Mouse (Mus musculus): ENCODE measurements around the gene Ces4a.
"Not testable (repeated sequence)": the region's sequence is repeated elsewhere in the genome, so short reads cannot be mapped to it uniquely, and the experiment has no call there.

Gene Ces4a

DNA sequence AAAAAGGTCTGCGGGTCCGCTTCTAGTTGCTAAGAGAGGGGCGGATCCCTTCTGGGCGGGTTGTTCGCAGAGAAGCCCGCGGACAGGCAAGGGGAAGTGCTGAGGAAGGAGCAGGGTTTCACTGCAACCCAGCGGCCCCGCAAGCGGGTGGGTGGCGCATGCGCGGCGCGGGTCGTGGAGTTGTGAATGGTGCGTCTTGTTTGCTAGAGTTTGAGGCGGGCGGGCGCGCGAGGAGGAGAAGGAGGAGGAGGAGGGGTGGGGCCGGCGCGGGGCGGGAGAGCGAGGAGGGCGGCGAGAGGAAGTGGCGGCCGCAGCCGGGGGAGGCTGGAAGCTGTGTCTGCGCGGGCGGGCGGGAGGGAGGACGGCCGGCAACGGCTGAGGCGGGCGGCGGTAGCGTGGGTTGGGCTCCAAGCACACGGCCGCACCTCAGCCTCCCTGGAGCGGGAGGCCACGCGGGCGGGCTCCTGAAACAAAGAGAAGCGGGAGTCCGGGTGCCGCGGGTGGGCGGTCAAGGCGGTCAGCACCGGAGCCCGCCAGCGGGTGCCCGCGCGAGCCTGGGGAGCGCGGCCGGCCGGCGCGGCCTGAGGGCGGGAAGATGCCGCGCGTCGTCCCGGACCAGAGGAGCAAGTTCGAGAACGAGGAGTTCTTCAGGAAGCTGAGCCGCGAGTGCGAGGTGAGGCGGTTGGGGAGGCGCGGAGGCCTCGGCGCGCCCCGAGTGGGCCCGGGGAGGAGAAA is 38.9 kb downstream of the Ces4a start, which contains the start of gene Cbfb:
Cbfb (plus strand) TSS at position 294 of the 735 bp plus-strand sequence.
- peak; percentile 91 for DNase-seq

DNA sequence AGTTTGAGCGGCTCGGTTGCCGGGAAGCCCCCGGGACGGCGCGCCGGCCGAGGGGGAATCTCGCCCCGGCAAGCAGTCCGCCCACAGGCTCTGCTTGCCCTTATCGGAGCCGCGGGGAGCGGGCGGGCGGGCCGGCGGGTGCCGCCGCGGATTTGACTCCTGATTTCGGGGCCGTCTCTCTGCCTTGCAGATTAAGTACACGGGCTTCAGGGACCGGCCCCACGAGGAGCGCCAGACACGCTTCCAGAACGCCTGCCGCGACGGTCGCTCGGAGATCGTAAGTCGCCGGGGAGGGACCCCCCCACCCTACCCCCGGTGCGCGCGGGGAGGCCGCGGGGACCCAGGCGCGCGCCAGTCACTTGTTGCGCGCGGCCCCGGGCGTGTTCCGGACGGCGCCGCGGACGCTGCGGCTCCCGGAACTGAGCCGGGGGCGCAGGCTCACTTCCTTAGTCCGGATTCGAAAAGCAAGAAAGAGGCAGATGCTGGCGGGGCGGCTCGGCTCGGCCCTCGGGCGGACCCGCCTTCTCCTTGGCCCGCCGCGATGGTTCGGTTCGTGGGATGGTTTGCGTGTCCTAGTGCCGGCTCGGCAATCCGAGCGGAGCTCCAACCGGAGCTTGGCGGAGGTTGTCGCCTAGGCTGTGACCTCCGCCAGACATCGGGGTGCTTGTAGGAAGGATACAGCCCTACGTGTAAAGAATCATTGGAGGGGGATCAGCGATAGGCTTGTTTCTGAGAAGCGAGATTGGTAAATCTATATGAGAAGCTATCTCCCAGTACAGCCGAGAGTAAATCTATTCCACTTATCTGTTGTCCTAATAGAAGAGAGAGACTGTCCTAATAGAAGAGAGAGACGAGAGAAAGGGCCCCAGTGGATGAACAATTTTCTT is 39.8 kb downstream of the Ces4a start:
- peak; percentile 51 for DNase-seq

DNA sequence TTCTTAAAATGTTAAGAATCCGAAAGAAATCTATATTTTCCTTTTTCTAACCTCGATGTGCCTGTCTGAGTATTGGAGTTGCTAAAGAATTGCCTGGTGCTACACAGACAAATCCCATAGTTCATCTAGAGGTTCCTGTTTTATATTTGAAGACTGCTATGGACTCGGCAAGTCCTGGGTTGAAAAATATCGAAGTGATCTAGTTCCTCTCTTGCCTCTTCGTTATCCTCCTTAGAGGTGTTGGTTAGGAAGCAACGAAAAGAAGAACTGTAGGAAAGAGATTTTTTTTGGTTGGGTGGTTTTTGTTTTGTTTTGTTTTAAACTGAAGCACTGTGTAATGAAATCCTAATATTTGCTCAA is 40.4 kb downstream of the Ces4a start:
- DNase-seq, result no peak

DNA sequence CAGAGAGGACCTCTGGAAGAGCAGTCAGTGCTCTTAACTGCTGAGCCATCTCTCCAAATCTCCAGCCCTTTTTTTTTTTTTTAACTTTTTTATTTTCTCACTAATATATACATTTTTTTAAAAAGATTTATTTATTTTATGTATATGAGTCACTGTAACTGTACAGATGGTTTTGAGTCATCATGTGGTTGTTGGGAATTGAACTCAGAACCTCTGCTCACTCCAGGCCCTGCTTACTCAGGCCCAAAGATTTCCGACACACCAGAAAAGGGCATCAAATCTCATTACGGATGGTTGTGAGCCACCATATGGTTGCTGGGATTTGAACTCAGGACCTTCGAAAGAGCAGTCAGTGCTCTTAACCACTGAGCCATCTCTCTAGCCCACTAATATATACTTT is 43.7 kb downstream of the Ces4a start:
- DNase-seq, result not testable (repeated sequence)

DNA sequence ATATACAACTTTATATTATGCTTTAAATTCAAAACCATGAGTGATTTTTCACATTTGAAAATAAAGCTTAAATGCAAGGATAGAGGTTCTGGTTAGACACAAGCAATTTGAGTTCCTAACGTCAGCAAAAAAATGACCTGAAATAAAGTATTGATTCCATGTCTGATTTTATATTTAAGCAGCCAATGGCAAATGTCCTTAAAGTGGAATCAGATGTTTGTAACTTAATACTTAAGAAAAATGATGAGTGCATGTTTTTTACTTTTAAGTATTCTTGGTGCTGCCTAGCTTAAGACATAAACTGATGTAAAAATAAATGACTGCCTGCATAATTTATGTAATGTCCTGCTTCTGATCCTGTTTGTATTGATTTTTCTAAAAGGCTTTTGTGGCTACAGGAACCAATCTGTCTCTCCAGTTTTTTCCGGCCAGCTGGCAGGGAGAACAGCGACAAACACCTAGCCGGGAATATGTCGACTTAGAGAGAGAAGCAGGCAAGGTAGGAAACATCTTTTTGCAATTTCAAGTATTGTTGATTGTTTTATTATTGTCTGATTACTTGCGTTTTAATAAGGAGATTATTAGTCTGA is 46.7 kb downstream of the Ces4a start:
- DNase-seq, result no peak

DNA sequence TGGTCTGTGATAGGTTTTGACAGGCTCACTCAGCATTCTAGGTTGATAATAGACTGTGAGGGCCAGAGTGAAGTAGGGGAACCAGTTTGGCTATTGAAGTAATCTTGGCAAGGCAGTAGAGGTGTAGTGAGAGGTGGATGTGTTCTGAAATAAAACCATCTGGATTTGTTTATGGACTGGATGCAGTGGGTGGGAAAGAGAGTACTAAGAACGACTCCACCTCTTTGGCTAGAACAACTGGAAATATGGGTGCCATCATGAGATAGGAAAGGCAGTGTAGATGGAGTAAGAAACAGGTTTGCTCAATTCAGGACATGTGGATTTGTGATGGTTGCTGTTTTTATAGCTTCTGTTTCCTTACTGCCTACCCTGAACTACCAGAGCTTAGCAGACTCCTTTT is 50.6 kb downstream of the Ces4a start:
- DNase-seq, result no peak

DNA sequence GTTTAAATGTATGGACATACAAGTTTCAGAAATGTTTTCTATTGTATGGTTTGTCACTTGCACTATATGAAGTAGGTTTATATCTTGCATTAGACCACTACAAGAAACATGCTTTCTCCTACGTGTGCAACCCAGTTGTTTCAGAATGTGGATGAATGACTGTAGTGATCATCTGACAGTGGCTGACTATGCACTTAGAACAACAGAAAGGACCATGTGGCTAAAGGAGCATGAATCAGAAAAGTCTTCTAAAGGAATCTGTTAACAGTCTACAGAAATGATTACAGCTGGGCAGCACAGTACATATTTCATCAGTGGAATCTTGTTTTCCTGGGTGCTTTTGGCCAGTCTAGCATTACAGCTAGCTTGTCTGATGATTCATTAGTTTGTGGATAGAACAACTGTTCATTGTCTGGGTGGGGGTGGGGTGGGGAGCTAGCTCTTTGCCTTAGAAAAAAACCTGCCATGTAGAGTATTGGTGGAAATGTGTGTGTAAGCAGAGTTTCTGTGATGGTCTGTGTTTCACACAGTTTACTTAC is 54.9 kb downstream of the Ces4a start:
- DNase-seq, result no peak

DNA sequence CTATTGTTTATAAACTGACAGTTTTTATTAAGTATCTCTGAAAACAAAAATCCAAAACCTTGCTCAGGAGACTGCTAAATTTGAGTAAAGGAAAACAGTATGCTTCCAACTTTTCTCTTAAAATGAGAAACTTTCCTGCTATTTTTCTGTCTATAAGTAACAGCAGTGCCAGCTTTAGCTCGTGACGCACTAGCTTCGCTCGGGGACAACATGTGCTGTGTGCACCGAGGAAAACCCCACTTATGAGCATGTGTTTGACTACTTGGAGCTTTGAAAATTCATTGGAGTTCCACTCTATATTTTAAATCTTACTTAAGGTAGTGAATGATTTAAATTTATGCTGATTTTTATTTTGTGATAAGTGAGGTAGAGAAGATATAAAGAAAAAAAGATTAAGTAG is 60.6 kb downstream of the Ces4a start:
- no peak for DNase-seq
